Mouse (Mus musculus): ENCODE data around the gene Troap. TPM values are rescaled to one million over a fixed set of nuclear protein-coding genes. Genes with fewer than 3 reads are reported as not detected.
A peak's percentile ranks its signal among the peaks of the same experiment; 100 is the strongest.

The Troap gene
- under 1 TPM in 1 of 2 experiments, not detected in 1; 0.21 TPM for total RNA-seq (2021)
- long read RNA-seq, experiment 1: 0 reads
- long read RNA-seq, experiment 2: 0 reads

DNA sequence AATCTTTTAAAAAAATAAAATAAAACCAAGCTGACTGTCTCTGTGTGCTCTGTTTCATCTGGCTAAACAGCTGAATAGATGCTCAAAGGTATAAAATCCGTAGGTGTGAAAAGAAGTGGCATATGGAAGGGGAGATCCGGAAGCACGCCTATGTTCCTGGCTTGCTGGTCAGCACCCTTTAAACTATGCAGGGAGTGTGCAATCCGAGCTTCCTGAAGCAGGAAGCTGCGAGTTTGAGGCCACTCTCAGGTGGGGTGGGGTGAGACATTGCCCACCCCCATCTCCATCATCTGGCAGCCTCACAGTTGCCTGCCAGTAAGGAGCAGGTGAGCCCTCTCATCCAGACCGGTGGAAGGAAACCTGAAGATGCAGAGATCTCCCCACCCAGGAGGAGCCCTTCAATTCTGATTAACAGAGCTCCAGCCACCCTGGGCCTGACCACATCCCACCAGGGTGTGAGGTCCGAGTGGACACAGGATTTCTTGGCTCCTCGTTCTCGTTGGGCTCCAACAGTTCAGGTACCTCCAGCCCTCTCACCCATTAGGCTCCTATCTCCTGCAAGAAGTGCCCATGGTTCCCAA lies at the start of gene Troap:
Gene Troap, plus strand, starts transcription at position 557 of the 581 bp plus-strand sequence.
- DNase-seq (ENCODE audit: low spot score): no peak

GRCm38 (mm10) chr15:99024668-99025314 lies 49.6 kb upstream of the Troap start:
- DNase-seq (ENCODE audit: low spot score): peak; percentile 79

DNA sequence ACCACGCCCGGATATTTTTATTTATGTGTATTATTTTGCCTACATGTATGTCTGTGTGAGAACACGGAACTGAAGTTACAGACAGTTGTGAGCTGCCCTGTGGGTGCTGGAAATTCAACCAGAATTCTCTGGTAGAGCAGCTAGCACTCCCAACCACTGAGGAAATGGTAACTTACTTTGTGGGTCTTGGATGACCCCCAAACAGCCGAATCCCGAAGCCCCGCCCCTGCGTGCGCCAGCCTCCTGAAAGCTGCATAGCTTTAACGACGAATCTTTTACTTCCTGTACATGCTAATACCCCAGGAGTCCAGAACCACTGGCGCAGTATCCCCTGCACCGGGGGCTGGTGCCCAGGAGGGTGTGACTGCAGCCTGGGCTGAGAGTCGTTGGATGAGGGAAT lies 49.0 kb upstream of the Troap start:
- no peak for DNase-seq (ENCODE audit: low spot score)

DNA sequence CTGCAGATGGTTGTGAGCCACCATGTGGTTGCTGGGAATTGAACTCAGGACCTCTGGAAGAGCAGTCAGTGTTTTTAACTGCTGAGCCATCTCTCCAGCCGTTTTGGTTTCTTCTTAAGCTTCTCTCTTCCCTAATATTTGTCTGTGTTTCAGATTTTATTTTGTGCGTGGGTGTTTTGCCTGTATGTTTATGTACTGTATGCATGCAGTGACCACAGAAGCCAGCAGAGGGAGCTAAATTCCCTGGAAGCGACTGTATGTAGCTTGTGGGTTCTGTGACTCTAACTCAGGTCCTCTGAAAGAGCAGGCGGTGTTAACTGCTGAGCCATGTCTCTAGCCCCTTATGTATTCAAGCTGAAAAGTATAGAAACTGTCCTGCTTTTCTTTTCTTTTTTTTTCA lies 48.1 kb upstream of the Troap start:
- no peak for DNase-seq (ENCODE audit: low spot score)

DNA sequence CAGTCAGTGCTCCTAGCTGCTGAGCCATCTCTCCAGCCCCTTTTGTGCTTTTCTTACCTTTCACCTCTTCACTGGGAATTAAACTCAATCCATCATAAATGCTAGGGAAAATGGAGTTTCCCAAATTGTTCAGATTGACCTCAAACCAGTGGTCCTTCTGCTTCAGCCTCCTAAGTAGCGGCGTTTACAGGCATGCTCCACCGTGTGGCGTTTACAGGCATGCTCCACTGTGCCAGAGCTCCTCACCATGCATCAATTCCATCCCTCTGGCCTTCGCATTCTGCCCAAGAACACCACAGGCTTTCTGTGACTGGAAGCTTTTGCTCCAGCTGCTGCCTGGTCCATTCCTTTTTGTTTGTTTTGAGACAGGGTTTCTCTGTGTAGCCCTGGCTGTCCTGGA lies 47.3 kb upstream of the Troap start:
- no peak for DNase-seq (ENCODE audit: low spot score)

GRCm38 (mm10) chr15:99028874-99029458 lies 45.4 kb upstream of the Troap start:
- no peak for DNase-seq (ENCODE audit: low spot score)

- DNase-seq (ENCODE audit: low spot score): peak; percentile 94
Observed at GRCm38 (mm10) chr15:99029619-99030584, 44.5 kb upstream of the Troap start, which contains the start of gene Tuba1c. TSS of gene Tuba1c (plus strand) at chr15:99029891.

DNA sequence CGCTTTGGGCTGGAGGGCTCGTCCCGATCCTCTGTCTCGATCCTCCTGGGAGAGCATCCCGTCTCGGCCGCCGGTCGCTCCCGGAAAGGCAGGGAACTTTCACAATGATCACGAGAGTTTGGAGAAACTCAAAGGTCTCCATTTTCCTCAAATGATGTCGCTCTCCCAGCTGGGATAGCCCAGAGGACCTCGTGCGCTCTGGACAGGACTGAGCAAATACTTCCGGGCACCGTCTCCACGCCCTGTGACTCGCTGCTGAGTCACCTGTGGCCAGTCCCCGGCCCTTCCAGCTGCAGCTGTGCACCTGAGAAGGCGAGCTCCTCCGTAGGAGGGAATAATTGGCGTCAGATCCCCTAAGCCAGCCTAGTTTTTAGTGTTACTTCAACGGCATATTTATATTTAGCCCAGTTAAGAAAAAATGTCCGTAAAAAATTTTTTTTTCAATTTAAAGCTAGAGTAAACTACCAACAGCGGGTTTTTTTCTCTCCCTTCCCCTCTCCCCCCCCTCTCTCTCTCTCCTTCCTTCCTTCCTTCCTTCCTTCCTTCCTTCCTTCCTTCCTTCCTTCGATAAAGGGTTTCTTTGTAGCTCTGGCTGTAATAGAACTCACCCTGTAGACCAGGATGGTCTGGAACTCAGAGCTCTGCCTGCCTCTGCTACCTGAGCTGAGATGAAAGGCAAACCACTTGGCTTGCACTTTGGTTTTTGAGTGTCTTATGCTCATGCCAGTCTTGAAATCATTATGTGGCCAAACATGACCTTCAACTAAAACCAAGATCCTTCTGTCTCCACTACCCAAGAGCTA lies 43.6 kb upstream of the Troap start:
- DNase-seq (ENCODE audit: low spot score): peak; percentile 41

- DNase-seq (ENCODE audit: low spot score): no peak
Observed at GRCm38 (mm10) chr15:99031388-99031675, 43.0 kb upstream of the Troap start.

DNA sequence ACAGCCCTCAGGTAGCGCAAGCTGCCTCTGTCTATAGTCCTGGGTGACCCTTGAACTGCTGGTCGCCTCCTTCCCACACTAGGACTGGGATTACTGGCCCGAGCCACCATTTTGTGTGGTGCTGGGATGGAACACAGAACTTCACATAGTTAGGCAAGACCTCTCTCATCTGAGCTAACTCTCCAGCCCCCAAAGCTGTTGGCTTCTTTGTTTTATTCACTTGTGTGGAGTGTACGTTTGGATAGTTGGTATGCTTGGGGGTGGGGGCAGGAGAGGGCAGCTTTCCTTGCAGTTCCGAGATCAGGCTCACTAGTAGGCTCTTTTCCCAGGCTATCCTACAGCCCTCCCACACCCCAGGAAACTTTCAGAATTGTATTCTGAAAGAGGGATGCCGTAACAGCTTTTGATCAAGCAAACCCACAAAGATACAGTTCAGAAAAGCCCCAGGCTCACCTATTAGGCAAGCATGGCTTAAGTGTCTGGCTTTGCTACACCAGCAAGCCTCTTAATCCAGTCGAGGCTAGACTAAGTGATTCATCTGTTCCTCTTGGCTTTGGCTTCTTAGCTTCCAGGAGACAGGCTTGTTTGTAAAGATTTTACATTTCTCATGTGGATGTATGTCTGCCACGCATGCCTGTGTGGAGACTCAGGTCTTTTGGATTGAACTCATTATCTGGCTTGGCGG lies 42.2 kb upstream of the Troap start:
- no peak for DNase-seq (ENCODE audit: low spot score)

DNA sequence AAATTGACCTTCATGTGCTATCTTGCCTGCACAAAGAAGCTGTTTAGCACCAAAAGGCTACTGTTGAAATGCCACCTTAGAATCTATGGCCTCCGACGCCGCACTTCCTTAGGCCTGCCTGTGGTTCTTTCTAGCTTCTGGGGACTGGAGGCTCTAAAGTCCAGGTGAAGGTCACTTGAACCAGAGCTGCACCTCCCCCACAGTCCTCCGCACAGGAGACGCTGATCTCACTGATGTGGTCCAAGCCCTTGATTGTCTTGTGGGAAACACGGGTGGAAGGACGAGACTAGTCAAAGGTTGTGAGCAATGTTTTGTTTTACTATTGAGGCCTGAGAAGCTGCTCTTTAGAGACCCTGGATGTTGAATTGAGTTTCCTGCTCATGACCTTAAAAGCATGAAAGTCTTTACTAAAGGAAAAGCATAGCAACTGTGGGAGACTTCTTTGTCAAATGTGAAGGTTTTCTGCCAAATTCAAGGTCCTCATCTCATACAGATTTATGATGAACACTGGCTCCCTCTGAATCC lies 41.6 kb upstream of the Troap start:
- no peak for DNase-seq (ENCODE audit: low spot score)

DNA sequence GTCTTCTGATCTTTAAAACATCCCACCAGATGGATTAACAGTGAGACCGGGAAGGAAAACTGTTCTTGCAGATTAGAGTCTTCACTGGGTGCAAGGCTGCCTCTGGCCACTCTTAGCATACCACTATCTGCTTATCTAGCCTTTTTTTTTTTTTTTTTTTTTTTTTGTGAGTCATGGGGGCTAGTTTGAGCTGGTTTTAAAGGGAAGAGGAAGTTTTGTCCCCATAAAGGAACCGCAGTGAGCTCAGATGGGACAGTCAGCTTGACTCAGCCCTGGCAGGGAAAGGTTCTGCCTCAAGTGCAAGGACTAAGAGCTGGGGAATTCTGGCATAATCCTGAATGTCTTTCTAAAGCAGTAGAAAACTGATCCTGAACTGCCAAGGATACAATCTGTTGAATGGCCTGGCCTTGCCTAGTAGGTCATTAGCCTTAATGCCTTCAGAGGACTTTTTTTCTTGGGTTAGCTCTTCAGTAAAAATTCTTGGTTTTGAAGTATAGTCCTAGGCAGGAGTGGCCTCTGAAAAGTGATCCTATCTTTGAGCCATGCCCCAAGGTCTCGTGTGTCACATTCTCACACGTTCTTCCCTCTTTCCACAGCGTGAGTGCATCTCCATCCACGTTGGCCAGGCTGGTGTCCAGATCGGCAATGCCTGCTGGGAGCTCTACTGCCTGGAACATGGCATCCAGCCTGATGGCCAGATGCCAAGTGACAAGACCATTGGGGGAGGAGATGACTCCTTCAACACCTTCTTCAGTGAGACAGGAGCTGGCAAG lies 40.7 kb upstream of the Troap start:
- DNase-seq (ENCODE audit: low spot score): no peak

DNA sequence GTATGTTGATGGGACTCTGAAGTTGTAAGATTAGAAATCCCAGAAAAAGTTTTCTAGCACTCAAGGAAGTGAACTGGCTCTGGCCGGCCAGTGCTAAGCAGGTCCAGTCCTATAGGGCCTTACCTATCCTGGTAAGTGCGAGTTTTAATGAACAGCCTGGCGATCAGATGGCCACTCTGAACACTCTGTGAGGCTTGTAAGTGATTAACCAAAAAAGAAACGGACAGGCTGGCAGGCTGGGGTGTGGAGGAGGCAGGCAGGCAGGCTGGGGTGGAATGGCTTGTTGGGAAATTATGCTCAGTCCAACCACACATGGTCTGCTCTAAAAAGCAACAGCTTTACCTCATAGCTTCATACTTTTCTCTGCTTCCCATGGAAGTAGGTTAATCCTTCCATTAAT lies 38.9 kb upstream of the Troap start:
- DNase-seq (ENCODE audit: low spot score): no peak

DNA sequence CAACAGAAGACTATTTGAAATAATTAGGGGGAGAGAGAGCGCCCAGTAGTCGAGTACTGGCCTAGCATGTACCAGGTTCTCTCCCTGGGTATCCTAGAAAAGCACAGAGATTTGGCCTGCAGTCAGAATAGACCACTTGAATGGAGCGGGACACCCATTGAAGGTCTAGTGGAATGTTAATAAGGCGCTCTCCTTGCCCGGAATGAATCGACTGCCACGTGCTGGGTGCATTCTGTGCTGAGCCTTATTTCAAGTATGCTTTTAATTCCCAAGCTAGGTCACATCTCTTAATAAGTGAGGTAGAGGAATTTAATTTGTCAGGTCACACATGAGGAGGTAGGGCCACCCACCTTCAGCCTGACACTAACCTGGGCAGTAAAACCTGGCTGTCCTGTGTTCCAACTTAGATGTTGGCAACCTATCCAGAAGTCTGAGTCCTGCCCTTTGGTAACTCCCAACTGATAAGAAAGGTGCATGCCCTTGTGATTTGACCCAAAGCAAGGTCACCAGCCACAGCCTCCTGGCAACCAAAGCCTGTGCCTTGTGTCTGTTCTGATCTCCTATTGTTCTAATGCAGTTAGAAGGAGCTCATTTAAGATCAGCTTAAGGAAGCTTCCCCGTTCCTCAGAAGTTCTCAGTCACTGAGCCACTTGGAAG lies 38.0 kb upstream of the Troap start:
- no peak for DNase-seq (ENCODE audit: low spot score)

DNA sequence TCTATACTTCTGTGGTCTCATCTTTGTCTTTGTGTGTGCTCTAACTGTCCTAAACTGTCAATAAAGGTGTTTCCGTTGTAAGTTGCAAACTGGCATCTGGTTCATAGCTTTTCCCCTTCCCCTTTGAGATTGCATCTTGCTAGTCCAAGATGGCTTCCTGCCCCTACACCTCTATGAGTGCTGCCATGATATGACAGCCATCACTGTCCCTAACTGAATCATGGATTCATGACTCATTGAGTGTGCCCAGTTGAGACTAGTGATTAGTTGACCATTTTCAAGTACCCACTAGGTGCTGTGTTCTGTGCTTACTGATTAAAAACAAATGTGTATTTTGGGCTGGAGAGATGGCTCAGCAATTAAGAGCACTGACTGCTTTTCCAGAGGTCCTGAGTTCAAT lies 36.4 kb upstream of the Troap start:
- no peak for DNase-seq (ENCODE audit: low spot score)

- no peak for DNase-seq (ENCODE audit: low spot score)
Observed at GRCm38 (mm10) chr15:99038797-99039196, 35.6 kb upstream of the Troap start.

DNA sequence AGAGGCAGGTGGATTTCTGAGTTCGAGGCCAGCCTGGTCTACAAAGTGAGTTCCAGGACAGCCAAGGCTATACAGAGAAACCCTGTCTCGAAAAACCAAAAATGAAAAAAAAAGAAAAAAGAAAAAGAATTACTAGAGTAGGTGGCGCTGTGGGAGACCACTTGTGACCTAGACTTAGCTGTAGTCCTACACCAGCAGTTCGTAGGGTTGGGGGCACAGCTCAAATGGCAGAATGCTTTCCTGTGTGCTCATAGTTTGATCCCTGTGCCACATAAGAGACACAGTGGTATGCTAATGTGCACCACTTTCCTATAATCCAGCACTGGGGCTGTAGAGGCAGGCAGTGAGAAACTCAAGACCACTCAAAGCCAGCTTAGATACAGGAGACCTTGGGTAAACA lies 35.1 kb upstream of the Troap start:
- no peak for DNase-seq (ENCODE audit: low spot score)

DNA sequence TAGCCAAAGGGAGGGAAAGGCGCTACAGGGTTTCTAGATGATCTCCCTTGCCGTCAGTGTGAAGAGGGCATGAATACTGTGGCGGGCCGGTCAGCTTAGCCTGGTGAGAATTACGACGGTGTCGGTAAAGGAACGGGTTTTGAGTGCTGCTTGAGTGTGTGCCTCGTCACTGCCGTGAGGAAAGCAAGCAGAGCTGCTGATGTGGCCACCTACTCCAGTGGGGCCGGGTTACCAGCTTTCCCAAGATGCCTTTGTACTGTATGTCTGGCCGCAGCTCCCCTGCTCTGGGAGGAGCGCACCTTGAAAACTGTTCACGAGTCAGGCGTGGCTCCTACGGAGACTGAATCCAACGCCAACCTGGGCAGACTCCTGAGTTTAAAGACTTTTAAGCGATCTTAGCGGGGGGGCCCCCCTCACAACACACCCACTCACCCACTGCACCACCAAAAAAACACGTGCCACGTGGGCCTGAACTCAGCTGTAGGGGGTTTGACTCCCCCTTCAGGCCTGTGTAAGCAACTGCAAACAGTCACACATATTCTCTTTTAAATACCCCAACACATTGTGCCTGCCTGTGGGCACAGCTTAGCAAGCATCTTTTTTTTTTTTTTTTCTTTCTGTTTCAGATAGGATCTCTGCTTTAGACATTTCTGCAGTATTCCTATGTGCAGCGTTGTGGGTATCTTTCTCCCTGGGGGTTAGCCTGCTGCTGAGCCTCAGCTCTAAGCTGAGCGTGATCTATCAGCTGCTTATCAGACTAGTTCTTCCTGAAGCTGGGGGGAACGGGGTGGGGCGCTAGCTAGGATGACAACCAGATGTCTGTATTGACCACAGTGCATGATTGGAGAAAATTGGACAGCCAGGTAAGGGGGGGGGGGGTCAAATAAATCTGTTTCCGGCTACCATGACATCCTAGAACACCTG lies 34.1 kb upstream of the Troap start:
- DNase-seq (ENCODE audit: low spot score): no peak

Data from gastrocnemius, adult 18-20 months (tissue).